Mouse (Mus musculus): ENCODE measurements around the gene Scp2. TPM values are rescaled to one million over a fixed set of nuclear protein-coding genes. Genes with fewer than 3 reads are reported as not detected.
A peak's percentile ranks its signal among the peaks of the same experiment; 100 is the strongest.
"Not testable (repeated sequence)": the region's sequence is repeated elsewhere in the genome, so short reads cannot be mapped to it uniquely, and the experiment has no call there.

The Scp2 gene
- polyA plus RNA-seq, 1 experiment from 2014 or later: 349 TPM

DNA sequence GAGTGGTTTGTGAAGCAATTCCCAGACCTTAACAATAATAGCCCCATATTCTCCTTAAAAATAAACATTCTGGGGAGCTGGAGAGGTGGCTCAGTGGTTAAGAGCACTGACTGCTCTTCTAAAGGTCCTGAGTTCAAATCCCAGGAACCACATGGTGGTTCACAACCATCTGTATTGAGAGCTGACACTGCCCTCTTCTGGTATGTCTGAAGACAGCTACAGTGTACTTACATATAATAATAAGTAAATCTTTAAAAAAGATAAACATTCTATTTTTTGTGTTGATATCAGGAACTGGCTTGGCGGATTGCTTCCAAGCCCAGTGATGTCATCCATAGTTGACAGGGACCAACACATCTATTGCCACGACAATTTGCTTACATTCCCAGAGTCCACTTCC, 1.6 kb downstream of the Scp2 start:
- ATAC-seq (ENCODE audit: insufficient read depth): not testable (repeated sequence)
- WGBS (ENCODE audit: insufficient replicate concordance): 53% methylated on average over 2 of the region's 2 CpGs

DNA sequence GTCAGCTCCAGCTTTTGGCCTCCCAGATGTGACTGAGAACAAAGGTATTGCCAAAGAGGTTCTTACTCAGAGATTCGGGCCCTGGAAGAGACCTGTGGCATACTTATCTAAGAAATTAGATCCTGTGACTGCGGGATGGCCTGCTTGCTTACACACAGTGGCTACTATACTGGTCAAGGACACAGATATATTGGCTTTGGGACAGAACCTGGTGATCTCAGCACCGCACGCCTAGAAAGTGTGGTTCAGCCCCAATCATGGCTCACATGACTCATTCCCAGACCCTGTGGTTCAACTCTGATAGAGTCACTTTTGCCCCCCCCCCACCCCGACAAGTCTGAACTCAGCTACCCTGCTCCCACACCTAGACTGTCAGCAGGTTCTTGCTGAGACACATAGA, 7.9 kb downstream of the Scp2 start:
- ATAC-seq (ENCODE audit: insufficient read depth): no peak
- Histone ChIP-seq H3K27ac (replicated peaks) (no peak overlapping the region), H3K9ac (no peak overlapping the region)

More for the DNA sequence above, 1.6 kb downstream of the Scp2 start:
- not testable (repeated sequence) for H3K27me3 ChIP-seq; H3K4me1 ChIP-seq (replicated peaks); H3K27ac ChIP-seq (replicated peaks); H3K4me3 ChIP-seq (replicated peaks); H3K4me2 ChIP-seq; H3K9me3 ChIP-seq (replicated peaks); H3K9ac ChIP-seq; H3K36me3 ChIP-seq (replicated peaks)

GRCm38 (mm10) chr4:108130452-108130851, 14.3 kb downstream of the Scp2 start:
- no peak for ATAC-seq (ENCODE audit: insufficient read depth)
- H3K4me3 ChIP-seq (replicated peaks): no peak overlapping the region
- WGBS (ENCODE audit: insufficient replicate concordance): 61% methylated on average over 3 of the region's 3 CpGs

More for the DNA sequence above, 7.9 kb downstream of the Scp2 start:
- WGBS (ENCODE audit: insufficient replicate concordance): 64% methylated on average over 5 of the region's 5 CpGs
- Histone ChIP-seq H3K4me2 (no peak overlapping the region), H3K4me3 (replicated peaks) (no peak overlapping the region), H3K9me3 (replicated peaks) (no peaks in the 10 kb centered on the region), H3K27me3 (no peaks in the 10 kb centered on the region), H3K36me3 (replicated peaks) (no peaks in the 10 kb centered on the region), H3K4me1 (replicated peaks) (no peaks in the 10 kb centered on the region)

GRCm38 (mm10) chr4:108128339-108128738, 16.5 kb downstream of the Scp2 start:
- ATAC-seq (ENCODE audit: insufficient read depth): no peak
- Histone ChIP-seq H3K4me3 (replicated peaks) (no peak overlapping the region), H3K4me1 (replicated peaks) (no peaks in the 10 kb centered on the region), H3K36me3 (replicated peaks) (no peaks in the 10 kb centered on the region), H3K4me2 (no peak overlapping the region), H3K27me3 (no peaks in the 10 kb centered on the region), H3K27ac (replicated peaks) (no peak overlapping the region), H3K9ac (no peak overlapping the region), H3K9me3 (replicated peaks) (no peaks in the 10 kb centered on the region)
- WGBS (ENCODE audit: insufficient replicate concordance): 63% methylated on average over 2 of the region's 2 CpGs

More at GRCm38 (mm10) chr4:108130452-108130851, 14.3 kb downstream of the Scp2 start:
- Histone ChIP-seq H3K4me2 (no peak overlapping the region), H3K27ac (replicated peaks) (no peak overlapping the region), H3K9me3 (replicated peaks) (no peaks in the 10 kb centered on the region), H3K9ac (no peak overlapping the region), H3K36me3 (replicated peaks) (no peaks in the 10 kb centered on the region), H3K27me3 (no peaks in the 10 kb centered on the region), H3K4me1 (replicated peaks) (no peaks in the 10 kb centered on the region)

DNA sequence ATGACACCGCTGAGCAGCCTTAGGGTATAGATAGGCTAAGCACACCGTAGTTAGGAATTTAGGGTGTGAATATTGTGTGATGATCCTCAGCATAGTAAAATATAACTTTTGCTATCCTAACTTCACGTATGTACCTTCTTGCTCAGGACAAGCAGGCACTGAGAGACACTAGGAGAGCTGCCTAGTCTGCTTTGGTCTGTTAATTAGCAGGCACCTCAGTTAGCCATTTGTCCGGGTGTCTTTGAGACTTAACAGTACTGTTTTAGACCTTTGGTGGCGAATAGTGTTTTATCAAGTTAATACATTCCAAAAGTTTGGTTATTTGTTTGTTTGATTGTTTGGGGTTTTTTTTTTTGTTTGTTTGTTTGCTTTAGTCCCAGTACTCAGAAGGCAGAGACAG, 17.3 kb downstream of the Scp2 start:
- no peak overlapping the region for H3K9ac ChIP-seq
- no peaks in the 10 kb centered on the region for H3K4me1 ChIP-seq (replicated peaks)
- ATAC-seq (ENCODE audit: insufficient read depth): no peak
- H3K27ac ChIP-seq (replicated peaks): no peak overlapping the region
- H3K9me3 ChIP-seq (replicated peaks): no peaks in the 10 kb centered on the region
- no peak overlapping the region for H3K4me2 ChIP-seq
- no peaks in the 10 kb centered on the region for H3K36me3 ChIP-seq (replicated peaks)
- WGBS (ENCODE audit: insufficient replicate concordance): 63% methylated on average over 5 of the region's 5 CpGs
- no peaks in the 10 kb centered on the region for H3K27me3 ChIP-seq
- H3K4me3 ChIP-seq (replicated peaks): no peak overlapping the region

DNA sequence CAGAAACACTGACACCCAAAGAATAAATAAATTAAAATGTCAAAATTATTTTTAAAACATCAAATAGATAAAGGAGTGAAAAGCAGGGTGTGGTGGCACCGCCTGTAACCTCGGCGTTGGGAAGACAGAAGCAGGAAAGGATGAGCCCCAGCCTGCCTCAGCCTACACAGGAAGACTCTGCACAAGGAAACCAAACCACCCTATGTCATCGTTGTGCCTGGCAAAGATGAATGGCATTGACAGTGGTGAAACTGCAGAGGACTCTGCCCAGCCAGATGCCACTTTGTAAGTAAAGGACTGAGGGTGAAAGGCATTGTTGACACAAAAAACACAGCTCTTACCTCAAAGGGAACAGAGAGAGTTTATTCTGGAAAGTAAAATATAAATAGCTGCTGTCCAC, 18.5 kb downstream of the Scp2 start:
- no peaks in the 10 kb centered on the region for H3K4me1 ChIP-seq (replicated peaks)
- H3K9me3 ChIP-seq (replicated peaks): no peaks in the 10 kb centered on the region
- WGBS (ENCODE audit: insufficient replicate concordance): 64% methylated on average over 4 of the region's 4 CpGs
- H3K27ac ChIP-seq (replicated peaks): no peak overlapping the region
- no peak for ATAC-seq (ENCODE audit: insufficient read depth)
- H3K4me2 ChIP-seq: no peak overlapping the region
- H3K36me3 ChIP-seq (replicated peaks): no peaks in the 10 kb centered on the region
- H3K9ac ChIP-seq: no peak overlapping the region
- no peaks in the 10 kb centered on the region for H3K27me3 ChIP-seq
- H3K4me3 ChIP-seq (replicated peaks): no peak overlapping the region

- ATAC-seq (ENCODE audit: insufficient read depth): no peak
- Histone ChIP-seq H3K4me3 (replicated peaks) (no peak overlapping the region), H3K36me3 (replicated peaks) (no peaks in the 10 kb centered on the region), H3K27ac (replicated peaks) (no peak overlapping the region), H3K4me2 (no peak overlapping the region), H3K27me3 (no peaks in the 10 kb centered on the region), H3K4me1 (replicated peaks) (peaks cover under 1% of the 10 kb centered on the region; the same call in 1 of the 2 replicates), H3K9ac (no peak overlapping the region), H3K9me3 (replicated peaks) (no peaks in the 10 kb centered on the region)
- 64% methylated on average over 1 of the region's 1 CpGs for WGBS (ENCODE audit: insufficient replicate concordance)
Observed at GRCm38 (mm10) chr4:108124104-108124503, 20.7 kb downstream of the Scp2 start.

DNA sequence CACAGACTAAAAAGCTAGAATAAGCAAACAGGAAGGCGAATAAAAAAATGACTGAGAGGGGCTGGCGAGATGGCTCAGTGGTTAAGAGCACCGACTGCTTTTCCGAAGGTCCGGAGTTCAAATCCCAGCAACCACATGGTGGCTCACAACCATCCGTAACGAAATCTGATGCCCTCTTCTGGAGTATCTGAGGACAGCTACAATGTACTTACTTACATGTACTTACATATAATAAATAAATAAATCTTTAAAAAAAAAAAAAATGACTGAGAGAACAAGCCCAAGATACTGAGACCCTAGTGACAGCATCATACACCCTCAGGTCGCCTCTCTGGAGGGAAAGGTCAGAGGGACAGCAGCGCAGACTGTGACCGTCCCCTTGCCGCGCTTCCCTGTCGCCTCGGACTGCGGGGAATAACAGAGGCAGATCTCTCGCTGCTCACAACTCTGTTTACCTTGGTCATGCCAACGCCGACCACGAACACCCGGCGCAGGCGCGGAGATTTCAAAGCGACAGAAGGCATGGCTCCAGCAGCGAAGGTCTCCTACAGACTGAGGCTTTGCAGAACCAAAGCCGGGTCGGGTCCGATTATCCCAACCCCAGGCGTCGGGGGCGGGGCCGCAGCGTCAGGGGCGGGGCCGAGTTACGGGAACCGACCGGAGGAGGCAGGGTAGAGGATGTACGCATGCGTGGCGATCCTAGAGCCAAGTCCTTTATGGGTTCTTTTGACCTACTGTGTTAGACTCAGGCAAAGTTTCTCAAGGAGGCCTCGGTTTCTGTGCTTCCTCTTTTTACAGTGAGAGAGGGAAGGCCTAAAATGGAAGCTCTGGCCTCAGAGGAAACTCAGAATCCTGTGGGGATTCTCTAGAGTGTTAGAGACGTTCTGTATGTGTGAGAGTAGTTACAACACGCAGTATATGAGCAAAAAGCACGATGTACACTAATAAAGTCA, 26.6 kb downstream of the Scp2 start:
- H3K27ac ChIP-seq (replicated peaks): peak overlapping the region; percentile 67
- no peaks in the 10 kb centered on the region for H3K9me3 ChIP-seq (replicated peaks)
- peak; percentile 83 for ATAC-seq (ENCODE audit: insufficient read depth)
- H3K36me3 ChIP-seq (replicated peaks): no peaks in the 10 kb centered on the region
- H3K4me3 ChIP-seq (replicated peaks): peak overlapping the region; percentile 71
- peak overlapping the region; percentile 67 for H3K9ac ChIP-seq
- peaks cover 13% of the 10 kb centered on the region for H3K4me1 ChIP-seq (replicated peaks)
- 7% methylated on average over 45 of the region's 45 CpGs for WGBS (ENCODE audit: insufficient replicate concordance)
- H3K4me2 ChIP-seq: peak overlapping the region; percentile 85
- H3K27me3 ChIP-seq: no peaks in the 10 kb centered on the region

DNA sequence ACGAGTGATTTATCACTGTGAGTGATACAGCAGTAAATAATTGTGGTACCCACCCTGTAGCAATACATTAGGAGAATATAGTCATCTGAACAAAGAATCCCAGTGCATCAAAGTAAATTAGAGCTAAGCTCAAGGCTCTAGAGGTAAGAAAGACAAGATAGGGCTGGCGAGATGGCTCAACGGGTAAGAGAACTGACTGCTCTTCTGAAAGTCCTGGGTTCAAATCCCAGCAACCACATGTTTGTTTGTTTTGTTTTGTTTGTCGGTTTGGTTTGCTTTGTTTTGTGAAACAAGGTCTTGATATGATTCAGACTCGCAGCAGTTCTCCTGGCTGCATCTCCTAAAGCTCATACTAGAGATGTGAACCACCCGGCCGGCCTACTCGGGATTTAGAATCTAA, 27.3 kb downstream of the Scp2 start:
- peak overlapping the region; percentile 71 for H3K4me3 ChIP-seq (replicated peaks)
- ATAC-seq (ENCODE audit: insufficient read depth): no peak
- 74% methylated on average over 8 of the region's 8 CpGs for WGBS (ENCODE audit: insufficient replicate concordance)

DNA sequence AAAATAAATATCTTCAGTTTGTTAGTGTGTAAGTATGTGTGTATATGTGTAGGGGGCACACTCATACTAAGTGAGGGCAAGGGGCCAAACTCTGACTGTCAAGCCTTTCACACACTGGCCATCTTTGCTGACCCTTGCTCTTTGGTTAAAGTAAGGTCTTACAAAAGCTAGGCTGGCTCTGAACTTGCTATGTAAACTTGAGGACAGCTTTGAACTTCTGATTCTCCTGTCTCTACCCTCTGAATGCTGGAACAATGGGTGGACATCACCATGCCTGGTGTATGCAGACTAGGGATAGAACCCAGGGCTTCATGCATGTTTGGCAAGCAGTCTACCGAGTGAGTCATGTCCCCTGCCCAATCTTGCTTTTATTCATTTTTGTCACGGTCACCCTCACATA, 28.3 kb downstream of the Scp2 start:
- no peak overlapping the region for H3K4me3 ChIP-seq (replicated peaks)
- no peak overlapping the region for H3K9ac ChIP-seq
- peaks cover 13% of the 10 kb centered on the region for H3K4me1 ChIP-seq (replicated peaks)
- no peaks in the 10 kb centered on the region for H3K27me3 ChIP-seq
- no peaks in the 10 kb centered on the region for H3K9me3 ChIP-seq (replicated peaks)
- ATAC-seq (ENCODE audit: insufficient read depth): no peak; the same call in 1 of the 2 replicates
- 0 out of 2 replicates have a peak, but pooled peaks cover 4% of the 10 kb centered on the region for H3K36me3 ChIP-seq (replicated peaks)
- H3K4me2 ChIP-seq: no peak overlapping the region
- H3K27ac ChIP-seq (replicated peaks): no peak overlapping the region
- WGBS (ENCODE audit: insufficient replicate concordance): 70% methylated on average over 2 of the region's 2 CpGs

More for the DNA sequence above, 27.3 kb downstream of the Scp2 start:
- Histone ChIP-seq H3K9ac (no peak overlapping the region), H3K27me3 (no peaks in the 10 kb centered on the region), H3K4me1 (replicated peaks) (peaks cover 13% of the 10 kb centered on the region), H3K36me3 (replicated peaks) (no peaks in the 10 kb centered on the region), H3K4me2 (peak overlapping the region; percentile 85), H3K27ac (replicated peaks) (no peak overlapping the region), H3K9me3 (replicated peaks) (no peaks in the 10 kb centered on the region)

- no peaks in the 10 kb centered on the region for H3K27me3 ChIP-seq
- H3K4me1 ChIP-seq (replicated peaks): 0 out of 2 replicates have a peak, but pooled peaks cover 3% of the 10 kb centered on the region
- H3K9me3 ChIP-seq (replicated peaks): no peaks in the 10 kb centered on the region
- H3K36me3 ChIP-seq (replicated peaks): peaks cover 6% of the 10 kb centered on the region; the same call in 1 of the 2 replicates
- 79% methylated on average over 2 of the region's 2 CpGs for WGBS (ENCODE audit: insufficient replicate concordance)
- no peak overlapping the region for H3K9ac ChIP-seq
- no peak overlapping the region for H3K4me2 ChIP-seq
- no peak overlapping the region for H3K4me3 ChIP-seq (replicated peaks)
- H3K27ac ChIP-seq (replicated peaks): no peak overlapping the region
- no peak for ATAC-seq (ENCODE audit: insufficient read depth)
Observed at GRCm38 (mm10) chr4:108110706-108111105, 34.1 kb downstream of the Scp2 start.
